Mouse (Mus musculus) C3H10T1/2 (cell line): ENCODE data around the gene Tspyl2. TPM values are rescaled to one million over a fixed set of nuclear protein-coding genes. Genes with fewer than 3 reads are reported as not detected.

Experiments used
- polyA plus RNA-seq, 2 experiments: library from polyadenylated mRNA; unstranded; fragments of >200 nt; fragmentation: generic; extraction: Trizol; gene quantifications; one replicate each; pipeline ENCODE4 v1.2.1; 2012; ENCODE audit warnings: missing spikeins in 2 of 2

The Tspyl2 gene
- 10 to 100 TPM in 1 of 2 experiments, 1 to 10 TPM in 1; 3.6 to 27.4 TPM for polyA plus RNA-seq

DNA sequence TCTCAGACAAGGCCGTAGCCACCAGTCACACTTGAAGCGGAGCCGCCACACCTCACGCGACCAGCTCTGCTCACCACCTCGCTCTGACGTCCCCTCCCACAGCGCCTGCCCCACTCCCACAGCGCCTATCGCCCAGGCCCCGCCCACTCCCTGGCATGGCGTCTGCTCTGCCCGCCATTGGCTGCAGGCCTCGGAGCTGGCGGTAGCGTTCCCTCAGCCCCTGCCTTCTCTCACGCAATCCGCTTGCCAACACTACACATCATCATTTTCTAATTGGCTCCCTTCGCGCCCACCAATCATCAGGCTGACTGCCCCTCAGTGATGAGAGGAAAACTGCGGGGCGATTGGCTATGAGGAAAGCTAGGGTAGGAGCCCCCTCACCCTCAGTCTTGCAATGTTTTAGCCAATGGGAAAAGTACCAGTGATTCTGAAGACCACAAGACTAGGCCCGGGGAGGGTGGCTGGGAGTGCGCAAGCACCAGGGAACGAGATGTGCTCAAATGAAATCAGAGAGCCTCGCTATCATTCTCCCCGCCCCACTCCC, at the start of gene Tspyl2:
Tspyl2 (minus strand) TSS at position 68 of the 544 bp plus-strand sequence.

DNA sequence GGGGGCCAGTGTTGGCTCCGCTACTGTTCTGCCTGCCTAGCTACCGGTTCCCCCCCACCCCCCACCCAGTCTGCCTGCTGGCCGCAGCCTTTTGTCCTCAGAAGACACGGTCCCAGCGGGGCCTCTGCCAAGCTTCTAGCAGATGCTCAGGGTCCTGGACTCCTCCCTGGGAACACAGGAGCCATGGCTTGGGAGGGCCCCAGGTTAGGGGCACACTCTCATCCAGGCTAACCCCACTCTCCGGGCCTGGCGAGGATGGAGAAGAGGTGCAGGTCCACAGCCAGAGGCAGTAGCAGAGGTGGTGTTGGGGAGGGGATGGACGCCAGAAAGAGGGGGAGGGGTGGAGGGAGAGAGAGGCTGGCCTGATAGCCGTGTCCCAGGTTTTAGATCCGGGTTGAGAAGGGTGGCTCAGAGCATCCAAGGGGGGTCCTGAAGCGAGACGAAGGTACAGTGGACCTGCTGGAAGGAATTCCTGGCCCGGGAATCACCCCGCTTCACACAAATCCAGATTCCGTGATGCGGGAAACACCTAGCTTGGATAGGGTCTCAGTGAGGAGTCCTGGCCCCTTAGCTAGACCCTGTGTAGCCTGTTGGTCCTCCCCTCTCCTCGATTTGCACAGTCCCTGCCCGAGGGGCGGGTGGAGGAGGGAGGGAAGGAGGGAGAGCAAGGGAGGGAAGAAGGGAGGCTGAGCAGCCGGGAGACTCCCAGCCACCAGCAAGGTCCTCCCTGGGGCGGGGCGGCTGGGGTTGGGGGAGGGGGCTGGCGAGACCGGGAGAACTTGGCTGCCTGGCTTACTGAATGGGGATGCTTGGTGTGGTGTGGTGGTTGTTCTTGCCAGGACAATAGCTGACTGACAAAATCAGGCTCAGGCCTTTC, 26.4 kb upstream of the Tspyl2 start, which contains the start of gene Gpr173:
Gpr173 (minus strand) TSS at position 308 of the 877 bp plus-strand sequence.

DNA sequence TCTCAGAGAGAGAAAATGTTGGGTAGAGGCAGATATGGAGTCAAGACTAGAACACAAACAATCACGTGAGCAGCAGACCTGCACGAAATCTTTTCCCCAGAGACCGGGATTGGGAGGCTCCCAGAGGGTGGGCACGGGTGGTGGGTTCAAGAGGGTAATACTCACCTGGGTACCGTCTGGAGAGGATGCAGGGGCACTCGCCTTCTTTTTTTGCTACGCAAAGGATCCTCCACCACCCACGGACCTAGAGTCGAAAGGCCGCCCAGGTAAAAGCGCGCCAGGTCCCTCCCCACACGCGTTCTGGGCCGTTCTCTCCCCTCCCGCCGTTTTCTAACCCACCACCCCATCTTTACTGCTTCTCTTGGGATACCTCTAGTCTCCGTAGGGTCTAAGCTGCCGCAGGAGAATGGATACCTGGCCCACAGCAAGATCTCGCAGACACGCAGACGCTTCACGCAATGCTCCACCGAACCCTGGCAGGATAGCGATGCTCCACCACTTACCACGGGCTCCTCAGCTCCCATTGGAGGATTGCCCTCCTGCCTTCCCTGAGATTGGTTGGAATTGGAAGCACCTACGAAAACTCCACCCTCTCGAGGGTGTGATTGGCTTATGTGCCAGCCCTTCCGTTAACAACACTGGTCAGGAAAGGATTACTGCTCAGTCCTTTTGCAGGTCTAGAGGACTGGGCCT, 15.1 kb downstream of the Tspyl2 start, which contains the start of gene Kantr:
Kantr (minus strand) TSS at position 500 of the 693 bp plus-strand sequence.

Other genes starting within 250 kb of the Tspyl2 start
- gene Iqsec2, start 198.2 kb downstream of the Tspyl2 start, polyA plus RNA-seq = 10 to 100 TPM; 10.9 to 36.2 TPM
- gene Kdm5c, start 109.4 kb downstream of the Tspyl2 start, polyA plus RNA-seq = 10 to 100 TPM; 15.7 to 36.0 TPM
- 1 to 10 TPM in 1 of 2 experiments, under 1 TPM in 1; 0.18 to 1.8 TPM for gene Kantr, start 14.9 kb downstream of the Tspyl2 start, polyA plus RNA-seq
- gene Gpr173, start 26.3 kb upstream of the Tspyl2 start, polyA plus RNA-seq = 1 to 10 TPM; 4.3 to 7.3 TPM
- not detected for gene Cldn34a, start 220.9 kb upstream of the Tspyl2 start, polyA plus RNA-seq